ENCODE assay signal across 8 mouse cellular contexts in the genomic region with DNA sequence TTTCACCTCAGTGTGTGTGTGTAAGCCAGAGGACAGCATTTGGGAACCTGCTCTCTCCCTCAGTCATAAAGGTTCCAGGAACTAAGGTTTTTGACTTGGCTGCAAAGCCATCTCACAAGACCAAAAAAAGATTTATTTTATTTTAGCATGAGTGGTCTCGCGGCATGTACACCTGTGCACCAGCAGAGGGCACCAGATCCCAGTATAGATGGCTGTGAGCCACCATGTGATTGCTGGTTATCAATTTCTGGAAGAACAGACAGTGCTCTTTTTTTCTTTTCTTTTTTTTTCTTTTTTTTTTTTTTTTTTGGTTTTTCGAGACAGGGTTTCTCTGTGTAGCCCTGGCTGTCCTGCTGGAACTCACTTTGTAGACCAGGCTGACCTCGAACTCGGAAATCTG. TPM values are rescaled to one million over a fixed set of nuclear protein-coding genes. Genes with fewer than 3 reads are reported as not detected.
DNase-seq lines count a peak whose midpoint lies in the region; ATAC-seq and TF ChIP-seq lines count a peak whose summit lies in the region.
"Not testable (repeated sequence)": the region's sequence is repeated elsewhere in the genome, so short reads cannot be mapped to it uniquely, and the experiment has no call there.

No protein-coding gene starts in this region.

- not testable (repeated sequence) for H3K27ac ChIP-seq in midbrain, postnatal 0 days (ENCODE audit: low read depth, low read length)

- intact Hi-C loops in gastrocnemius, postnatal 14 days (cut with DNase I; ENCODE audit: low total_unique reads), result not testable (repeated sequence)
- intact Hi-C loops in left cerebral cortex, postnatal 36 days (cut with DNase I), result loop anchor here (5.0 to 10.0 kb wide), 3 partner anchors 35 to 473 kb away; a partner anchor contains a TSS

- not testable (repeated sequence) for H3K9ac ChIP-seq in midbrain, postnatal 0 days (replicated peaks; ENCODE audit: low read length, poor library complexity, severe bottlenecking)

- H3K4me2 ChIP-seq in midbrain, postnatal 0 days (ENCODE audit: low read depth, low read length, poor library complexity, severe bottlenecking), result not testable (repeated sequence)

- peak; percentile 77 for DNase-seq in A20 (ENCODE audit: low read depth, low spot score)
- DNase-seq in adrenal gland, adult 2 months, result peak; percentile 44
- peak; percentile 43 to 72 for DNase-seq in cerebellum, postnatal 4 days (ENCODE audit: low spot score in 2 of 2)
- DNase-seq in gastrocnemius, postnatal 14 days, result peak; percentile 42
- DNase-seq in kidney, adult 11 months, result peak; percentile 20
- peak; percentile 33 to 34 for DNase-seq in left cerebral cortex, postnatal 36 days (ENCODE audit: low spot score in 2 of 2)
- DNase-seq in midbrain, postnatal 0 days (ENCODE audit: low spot score), result peak; percentile 80
- peak; percentile 31 to 79 for DNase-seq in spleen, postnatal 10 days (ENCODE audit: low spot score in 2 of 2)

- ATAC-seq in midbrain, postnatal 0 days (ENCODE audit: low FRiP score), result not testable (repeated sequence)

- H3K36me3 ChIP-seq in midbrain, postnatal 0 days (ENCODE audit: insufficient read depth, low read length), result not testable (repeated sequence)

- not testable (repeated sequence) for H3K9me3 ChIP-seq in midbrain, postnatal 0 days (ENCODE audit: low read length)

- peak; percentile 93 for TF ChIP-seq CTCF in midbrain, postnatal 0 days (IDR thresholded peaks at IDR 0.05)

- H3K27me3 ChIP-seq in midbrain, postnatal 0 days (ENCODE audit: insufficient read depth, low read length), result not testable (repeated sequence)

- H3K4me1 ChIP-seq in midbrain, postnatal 0 days (ENCODE audit: insufficient read depth, low read length), result not testable (repeated sequence)

- WGBS in midbrain, postnatal 0 days, result 44% methylated on average over 5 of the region's 5 CpGs

- H3K4me3 ChIP-seq in midbrain, postnatal 0 days (ENCODE audit: low read depth, low read length), result not testable (repeated sequence)

RNA-seq across cellular contexts. Expression of a gene that starts 32.7 kb away (rescaled TPM):
- 100 to 1,000 TPM in 1 of 2 experiments, 10 to 100 TPM in 1; 90.8 to 102 TPM for total RNA-seq in adrenal gland, adult 2 months (2021)
- polyA plus RNA-seq in adrenal gland, adult 2 months (2012; rRNA removed), result 3.0 and 4.2 TPM in 2 replicates
- 100 to 1,000 TPM; 105 to 106 TPM for total RNA-seq in gastrocnemius, postnatal 14 days (2021)
- total RNA-seq in left cerebral cortex, postnatal 36 days (2021), result 10 to 100 TPM; 66.2 to 67.0 TPM
- total RNA-seq in midbrain, postnatal 0 days (2014; rRNA removed), result 39.6 and 49.4 TPM in 2 replicates
- 150 and 156 TPM in 2 replicates for polyA plus RNA-seq in midbrain, postnatal 0 days (2015; fragmentation: Nextera tagmentation; extraction: Ambion mirVana)

RNA-seq across cellular contexts. Expression of a gene that starts 35.8 kb away (rescaled TPM):
- total RNA-seq in adrenal gland, adult 2 months (2021), result 10 to 100 TPM; 20.3 to 30.5 TPM
- polyA plus RNA-seq in adrenal gland, adult 2 months (2012; rRNA removed), result 18.4 and 23.3 TPM in 2 replicates
- 10 to 100 TPM; 14.0 to 17.3 TPM for total RNA-seq in gastrocnemius, postnatal 14 days (2021)
- 10 to 100 TPM; 41.4 to 54.6 TPM for total RNA-seq in left cerebral cortex, postnatal 36 days (2021)
- total RNA-seq in midbrain, postnatal 0 days (2014; rRNA removed), result 15.9 and 20.4 TPM in 2 replicates
- polyA plus RNA-seq in midbrain, postnatal 0 days (2015; fragmentation: Nextera tagmentation; extraction: Ambion mirVana), result 8.4 and 8.9 TPM in 2 replicates

RNA-seq across cellular contexts. Expression of a gene that starts 41.5 kb away (rescaled TPM):
- total RNA-seq in adrenal gland, adult 2 months (2021), result 10 to 100 TPM; 11.1 to 17.5 TPM
- 1.8 and 2.8 TPM in 2 replicates for polyA plus RNA-seq in adrenal gland, adult 2 months (2012; rRNA removed)
- 10 to 100 TPM; 57.4 to 66.8 TPM for total RNA-seq in gastrocnemius, postnatal 14 days (2021)
- 10 to 100 TPM; 51.2 to 54.5 TPM for total RNA-seq in left cerebral cortex, postnatal 36 days (2021)
- total RNA-seq in midbrain, postnatal 0 days (2014; rRNA removed), result 54.8 and 56.5 TPM in 2 replicates
- polyA plus RNA-seq in midbrain, postnatal 0 days (2015; fragmentation: Nextera tagmentation; extraction: Ambion mirVana), result 50.5 and 54.0 TPM in 2 replicates

Comparison
In these comparisons a context has a peak if more than half of its experiments do, and no peak if none do; other contexts are left out.
1. DNase-seq: peak in every context shown above with its lines; median percentile 80 in midbrain, postnatal 0 days; 77 in A20; 58 in cerebellum, postnatal 4 days; 55 in spleen, postnatal 10 days; 44 in adrenal gland, adult 2 months; 42 in gastrocnemius, postnatal 14 days; 34 in left cerebral cortex, postnatal 36 days; 20 in kidney, adult 11 months.